Mouse (Mus musculus): ENCODE measurements around the gene Ldlr. TPM values are rescaled to one million over a fixed set of nuclear protein-coding genes. Genes with fewer than 3 reads are reported as not detected.
"Not testable (repeated sequence)": the region's sequence is repeated elsewhere in the genome, so short reads cannot be mapped to it uniquely, and the experiment has no call there.

Gene Ldlr
- polyA plus RNA-seq, 1 experiment from 2014 or later: 39.4 TPM

DNA sequence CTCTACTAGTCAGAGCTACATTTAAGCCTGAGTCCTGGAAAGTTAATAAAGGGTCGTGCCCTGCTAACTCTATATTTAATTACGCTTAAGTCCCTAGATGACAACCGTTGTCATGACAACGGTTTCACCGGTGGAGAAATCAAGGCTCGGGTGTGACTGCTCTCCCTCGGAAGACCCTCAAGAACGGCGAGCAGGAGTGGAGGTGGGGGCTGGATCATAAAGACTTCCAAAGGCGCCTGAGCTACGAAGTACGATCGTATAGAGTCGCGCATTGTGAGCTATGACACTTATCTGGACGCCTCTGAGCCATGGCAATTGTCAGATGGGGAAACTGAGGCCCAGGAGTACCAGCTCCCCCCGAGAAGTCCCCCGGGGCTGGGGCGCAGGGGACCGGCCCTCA lies 36.4 kb downstream of the Ldlr start:
- under 1% methylated on average over 20 of the region's 20 CpGs for WGBS
- H3K27me3 ChIP-seq: no peaks in the 10 kb centered on the region
- no peaks in the 10 kb centered on the region for H3K9me3 ChIP-seq (replicated peaks)
- H3K4me2 ChIP-seq (replicated peaks): peak overlapping the region; percentile 88
- H3K9ac ChIP-seq: peak overlapping the region; percentile 54
- peaks cover 11% of the 10 kb centered on the region; the same call in 1 of the 2 replicates for H3K36me3 ChIP-seq
- H3K4me1 ChIP-seq: peaks cover 22% of the 10 kb centered on the region
- 0 out of 2 replicates have a peak overlapping the region, but pooled peaks have one; percentile 34 for H3K27ac ChIP-seq (replicated peaks)
- ATAC-seq (ENCODE audit: insufficient number of reproducible peaks, low FRiP score, low TSS enrichment, low read depth): no peak
- peak overlapping the region; percentile 88 for H3K4me3 ChIP-seq (replicated peaks)

DNA sequence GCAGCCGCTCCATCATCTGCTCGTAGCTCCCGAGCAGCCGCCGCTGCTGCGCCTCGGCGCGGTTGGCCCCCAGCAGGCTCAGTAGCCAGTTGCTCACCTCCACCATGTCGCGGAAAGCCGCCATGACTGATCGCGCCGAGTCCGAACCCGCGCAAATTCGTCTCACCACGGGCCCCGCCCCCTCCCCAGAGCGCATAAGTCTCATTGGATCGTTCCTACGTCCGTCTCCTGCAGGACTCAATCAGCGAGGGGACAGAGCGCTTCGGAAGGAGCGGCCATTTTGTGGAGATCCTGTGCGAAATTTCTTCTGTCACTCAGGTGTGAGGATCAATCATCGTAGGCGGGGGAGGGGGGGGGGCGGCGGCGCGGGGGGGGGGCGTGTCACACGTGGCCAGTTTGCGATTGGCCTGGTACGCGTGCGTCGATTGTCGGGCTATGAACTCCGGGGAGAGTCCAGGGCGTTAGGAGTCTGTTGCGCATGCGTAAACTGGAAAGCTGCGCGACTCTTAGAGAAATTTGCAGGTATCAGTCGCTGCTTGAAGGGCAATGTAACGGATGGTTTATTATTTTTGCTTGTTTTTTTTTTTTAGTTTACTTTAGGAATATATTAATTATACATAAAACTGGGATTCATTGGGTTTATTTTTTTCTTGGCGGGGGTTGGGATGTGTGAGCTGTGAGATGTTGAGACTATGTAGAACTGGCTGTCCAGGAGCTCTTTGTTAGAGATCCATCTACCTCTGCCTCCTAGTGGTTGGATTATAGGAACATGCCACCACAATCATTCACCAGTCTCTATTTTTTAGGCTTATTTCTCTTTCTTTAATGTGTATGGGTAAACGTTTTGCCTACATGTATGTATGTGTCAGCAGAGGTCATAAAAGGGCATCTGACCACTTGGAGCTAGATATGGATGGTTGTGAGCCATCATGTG lies 37.1 kb downstream of the Ldlr start, which contains the start of gene Spc24:
Gene Spc24, minus strand, starts transcription at position 149 of the 934 bp plus-strand sequence.
- no peaks in the 10 kb centered on the region for H3K27me3 ChIP-seq
- H3K4me2 ChIP-seq (replicated peaks): peak within 1 kb of the TSS; percentile 88
- H3K36me3 ChIP-seq: peaks cover 11% of the 10 kb centered on the region; the same call in 1 of the 2 replicates
- peak within 1 kb of the TSS; percentile 88 for H3K4me3 ChIP-seq (replicated peaks)
- no peaks in the 10 kb centered on the region for H3K9me3 ChIP-seq (replicated peaks)
- H3K27ac ChIP-seq (replicated peaks): peak within 1 kb of the TSS; percentile 70
- peak within 1 kb of the TSS; percentile 54 for H3K9ac ChIP-seq
- under 1% methylated on average over 53 of the region's 54 CpGs for WGBS
- peak; percentile 95 for ATAC-seq (ENCODE audit: insufficient number of reproducible peaks, low FRiP score, low TSS enrichment, low read depth)
- H3K4me1 ChIP-seq: peaks cover 22% of the 10 kb centered on the region

GRCm38 (mm10) chr9:21762135-21762534 lies 38.9 kb downstream of the Ldlr start:
- no peaks in the 10 kb centered on the region for H3K27me3 ChIP-seq
- no peak for ATAC-seq (ENCODE audit: insufficient number of reproducible peaks, low FRiP score, low TSS enrichment, low read depth)
- no peak overlapping the region for H3K4me2 ChIP-seq (replicated peaks)
- no peaks in the 10 kb centered on the region for H3K9me3 ChIP-seq (replicated peaks)
- peaks cover 25% of the 10 kb centered on the region for H3K4me1 ChIP-seq
- no peak overlapping the region for H3K4me3 ChIP-seq (replicated peaks)
- H3K36me3 ChIP-seq: no peaks in the 10 kb centered on the region; the same call in 1 of the 2 replicates
- no peak overlapping the region for H3K27ac ChIP-seq (replicated peaks)
- no peak overlapping the region for H3K9ac ChIP-seq

DNA sequence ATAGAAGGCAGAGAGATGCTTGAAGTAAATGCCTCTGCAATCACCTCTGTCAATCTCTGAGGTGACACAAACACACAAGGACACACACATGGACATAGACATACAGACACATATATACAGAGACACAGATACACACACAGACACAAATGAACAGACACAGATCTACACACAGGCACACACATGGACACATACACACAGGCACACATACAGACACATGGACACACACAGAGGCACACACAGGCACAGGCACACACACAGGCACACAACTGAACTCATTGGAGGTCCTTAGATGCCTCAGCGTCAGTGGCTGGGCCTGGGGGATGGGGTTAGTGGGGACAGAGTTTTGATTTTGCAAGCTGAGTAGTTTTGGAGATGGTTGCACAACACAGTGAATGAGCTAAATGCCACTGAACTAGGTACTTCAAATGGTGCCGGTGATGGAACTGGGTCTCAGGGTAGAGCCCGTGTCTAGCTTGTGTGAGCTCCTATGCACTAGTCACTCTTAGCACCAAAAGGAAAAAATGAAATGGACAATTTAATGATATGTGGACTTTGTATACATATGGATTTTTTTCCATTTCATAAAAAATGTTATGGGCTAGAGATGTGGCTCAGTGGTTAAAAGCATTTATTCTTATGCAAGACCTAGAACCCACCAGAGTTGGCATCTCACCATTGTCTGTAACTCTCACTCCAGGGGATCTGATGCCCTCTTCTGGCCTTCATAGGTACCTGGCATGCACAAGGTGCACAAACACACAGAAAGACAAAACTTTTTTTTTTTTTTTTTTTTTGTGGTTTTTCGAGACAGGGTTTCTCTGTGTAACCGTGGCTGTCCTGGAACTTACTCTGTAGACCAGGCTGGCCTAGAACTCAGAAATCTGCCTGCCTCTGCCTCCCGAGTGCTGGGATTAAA lies 41.1 kb downstream of the Ldlr start:
- no peak overlapping the region for H3K4me3 ChIP-seq (replicated peaks)
- H3K27ac ChIP-seq (replicated peaks): no peak overlapping the region
- H3K27me3 ChIP-seq: no peaks in the 10 kb centered on the region
- WGBS: 91% methylated on average over 6 of the region's 6 CpGs
- peaks cover 4% of the 10 kb centered on the region for H3K36me3 ChIP-seq
- H3K4me2 ChIP-seq (replicated peaks): no peak overlapping the region
- no peaks in the 10 kb centered on the region for H3K9me3 ChIP-seq (replicated peaks)
- H3K9ac ChIP-seq: no peak overlapping the region
- ATAC-seq (ENCODE audit: insufficient number of reproducible peaks, low FRiP score, low TSS enrichment, low read depth): no peak
- H3K4me1 ChIP-seq: peaks cover 38% of the 10 kb centered on the region

DNA sequence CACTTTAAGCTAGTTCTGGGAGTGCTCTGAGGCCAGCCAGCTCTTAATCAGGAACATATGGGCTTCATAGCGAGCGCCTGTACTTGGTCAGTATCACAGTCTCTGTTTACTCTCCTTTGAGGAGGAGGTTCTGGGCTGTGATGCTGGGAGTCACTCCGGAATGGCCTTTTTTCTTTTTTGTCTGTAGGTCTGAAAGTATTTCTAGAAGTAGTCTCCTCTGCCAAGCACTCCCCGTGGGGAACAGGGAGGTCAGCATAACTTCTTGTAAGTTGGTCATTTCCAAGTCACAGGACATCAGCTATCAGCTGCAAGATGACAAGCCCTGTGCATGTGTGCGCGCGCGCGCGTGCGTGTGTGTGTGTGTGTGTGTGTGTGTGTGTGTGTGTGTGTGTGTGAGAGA lies 44.6 kb downstream of the Ldlr start:
- peak; percentile 84 for ATAC-seq (ENCODE audit: insufficient number of reproducible peaks, low FRiP score, low TSS enrichment, low read depth)
- Histone ChIP-seq H3K27ac (replicated peaks) (peak overlapping the region; percentile 90), H3K27me3 (no peaks in the 10 kb centered on the region), H3K9ac (no peak overlapping the region), H3K4me1 (peaks cover 32% of the 10 kb centered on the region), H3K9me3 (replicated peaks) (no peaks in the 10 kb centered on the region), H3K4me2 (replicated peaks) (peak overlapping the region; percentile 22), H3K4me3 (replicated peaks) (no peak overlapping the region), H3K36me3 (peaks cover 29% of the 10 kb centered on the region)
- 36% methylated on average over 11 of the region's 11 CpGs for WGBS

GRCm38 (mm10) chr9:21768511-21769411 lies 45.5 kb downstream of the Ldlr start:
- H3K4me2 ChIP-seq (replicated peaks): peak overlapping the region; percentile 22
- H3K9me3 ChIP-seq (replicated peaks): no peaks in the 10 kb centered on the region
- WGBS: 33% methylated on average over 13 of the region's 13 CpGs
- 0 out of 2 replicates have a peak overlapping the region, but pooled peaks have one; percentile 4 for H3K4me3 ChIP-seq (replicated peaks)
- H3K9ac ChIP-seq: 0 out of 2 replicates have a peak overlapping the region, but pooled peaks have one; percentile 9
- ATAC-seq (ENCODE audit: insufficient number of reproducible peaks, low FRiP score, low TSS enrichment, low read depth): no peak; the same call in 1 of the 2 replicates
- H3K27ac ChIP-seq (replicated peaks): peak overlapping the region; percentile 90
- H3K36me3 ChIP-seq: peaks cover 37% of the 10 kb centered on the region
- peaks cover 32% of the 10 kb centered on the region for H3K4me1 ChIP-seq
- no peaks in the 10 kb centered on the region for H3K27me3 ChIP-seq

DNA sequence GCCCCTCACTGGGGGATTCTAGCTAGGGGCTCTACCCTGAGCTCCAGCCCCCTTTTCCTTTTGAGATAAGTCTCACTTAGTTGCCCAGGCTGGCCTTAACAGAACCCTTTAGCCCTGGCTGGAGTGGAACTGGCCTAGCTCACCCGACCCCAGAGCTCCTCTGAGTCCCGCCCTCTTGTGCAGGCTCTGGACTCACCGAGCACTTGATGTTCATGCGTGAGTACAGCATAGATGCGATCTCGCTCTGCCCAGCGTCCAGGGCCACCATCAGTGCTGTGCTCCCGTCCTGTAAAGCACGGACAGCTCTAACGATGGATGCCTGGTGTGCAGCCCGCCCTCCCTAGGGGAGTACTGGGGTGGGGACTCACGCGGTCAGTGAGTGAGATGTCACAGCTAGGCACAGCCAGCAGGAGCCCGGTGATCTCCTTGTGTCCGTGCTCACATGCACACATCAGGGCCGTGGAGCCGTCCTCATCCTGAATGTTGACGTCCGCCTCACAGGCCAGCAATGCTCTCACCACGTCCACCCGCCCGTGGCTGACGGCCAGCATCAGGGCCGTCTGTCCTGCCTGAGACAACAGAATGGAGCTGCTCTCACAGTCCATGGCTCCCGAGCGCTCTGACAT lies 46.4 kb downstream of the Ldlr start:
- H3K27ac ChIP-seq (replicated peaks): peak overlapping the region; percentile 90
- H3K27me3 ChIP-seq: no peaks in the 10 kb centered on the region
- no peak for ATAC-seq (ENCODE audit: insufficient number of reproducible peaks, low FRiP score, low TSS enrichment, low read depth)
- no peak overlapping the region for H3K4me2 ChIP-seq (replicated peaks)
- H3K4me1 ChIP-seq: peaks cover 32% of the 10 kb centered on the region
- 77% methylated on average over 26 of the region's 26 CpGs for WGBS
- no peaks in the 10 kb centered on the region for H3K9me3 ChIP-seq (replicated peaks)
- peaks cover 46% of the 10 kb centered on the region for H3K36me3 ChIP-seq
- H3K4me3 ChIP-seq (replicated peaks): no peak overlapping the region
- no peak overlapping the region for H3K9ac ChIP-seq

DNA sequence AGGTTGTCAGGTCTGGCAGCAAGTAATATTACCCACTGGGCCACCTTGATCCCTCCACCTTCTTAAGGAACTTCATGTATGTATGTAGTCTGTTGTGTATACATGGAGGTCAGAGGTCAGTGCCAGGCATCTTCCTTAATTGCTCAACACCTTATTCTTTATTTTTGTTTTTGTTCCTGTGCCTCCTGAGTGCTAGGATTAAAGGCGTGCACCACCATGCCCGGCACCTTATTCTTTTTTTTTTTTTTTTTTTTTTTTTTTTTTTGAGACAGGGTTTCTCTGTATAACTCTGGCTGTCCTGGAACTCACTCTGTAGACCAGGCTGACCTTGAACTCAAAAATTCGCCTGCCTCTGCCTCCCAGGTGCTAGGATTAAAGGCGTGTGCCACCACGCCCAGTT lies 50.1 kb downstream of the Ldlr start:
- not testable (repeated sequence) for H3K9me3 ChIP-seq (replicated peaks); H3K4me2 ChIP-seq (replicated peaks); H3K27me3 ChIP-seq; H3K27ac ChIP-seq (replicated peaks); H3K9ac ChIP-seq; ATAC-seq (ENCODE audit: insufficient number of reproducible peaks, low FRiP score, low TSS enrichment, low read depth); H3K4me3 ChIP-seq (replicated peaks)
- Histone ChIP-seq H3K4me1 (peaks cover 16% of the 10 kb centered on the region), H3K36me3 (peaks cover 76% of the 10 kb centered on the region)
- WGBS: 67% methylated on average over 5 of the region's 5 CpGs

DNA sequence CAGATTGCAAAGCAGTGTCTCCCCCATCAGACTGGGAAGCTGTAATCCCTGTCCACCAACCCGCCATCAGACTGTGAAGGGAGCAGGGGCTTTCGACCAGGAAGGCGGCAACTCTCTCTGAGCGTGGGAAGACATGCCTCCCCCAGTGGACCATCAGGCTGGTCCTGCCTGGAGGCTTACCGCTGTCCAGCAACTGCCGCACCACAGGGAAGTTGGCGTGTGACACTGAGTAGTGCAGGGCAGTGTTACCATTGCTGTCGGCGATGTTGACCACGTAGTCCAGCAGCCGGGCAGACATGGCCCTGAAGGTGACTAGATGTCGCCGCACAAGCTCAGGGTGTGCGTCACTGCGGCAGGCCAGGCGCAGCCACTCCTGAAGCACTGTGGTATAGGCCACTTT lies 51.1 kb downstream of the Ldlr start:
- no peak for ATAC-seq (ENCODE audit: insufficient number of reproducible peaks, low FRiP score, low TSS enrichment, low read depth)
- WGBS: 86% methylated on average over 16 of the region's 16 CpGs
- Histone ChIP-seq H3K4me3 (replicated peaks) (no peak overlapping the region), H3K4me2 (replicated peaks) (no peak overlapping the region), H3K27ac (replicated peaks) (0 out of 2 replicates have a peak overlapping the region, but pooled peaks have one; percentile 2), H3K9me3 (replicated peaks) (no peaks in the 10 kb centered on the region), H3K4me1 (peaks cover 7% of the 10 kb centered on the region), H3K27me3 (no peaks in the 10 kb centered on the region), H3K36me3 (peaks cover 82% of the 10 kb centered on the region), H3K9ac (no peak overlapping the region)

- no peaks in the 10 kb centered on the region for H3K27me3 ChIP-seq
- H3K4me2 ChIP-seq (replicated peaks): no peak overlapping the region
- no peak for ATAC-seq (ENCODE audit: insufficient number of reproducible peaks, low FRiP score, low TSS enrichment, low read depth)
- H3K4me1 ChIP-seq: peaks cover 3% of the 10 kb centered on the region; the same call in 1 of the 2 replicates
- no peak overlapping the region for H3K27ac ChIP-seq (replicated peaks)
- H3K4me3 ChIP-seq (replicated peaks): no peak overlapping the region
- no peaks in the 10 kb centered on the region for H3K9me3 ChIP-seq (replicated peaks)
- 88% methylated on average over 3 of the region's 3 CpGs for WGBS
- no peak overlapping the region for H3K9ac ChIP-seq
- peaks cover 87% of the 10 kb centered on the region for H3K36me3 ChIP-seq
Observed at GRCm38 (mm10) chr9:21777726-21778125, 54.4 kb downstream of the Ldlr start.
